Comparison of ENCODE assay signal across 28 mouse cellular contexts in the genomic region with DNA sequence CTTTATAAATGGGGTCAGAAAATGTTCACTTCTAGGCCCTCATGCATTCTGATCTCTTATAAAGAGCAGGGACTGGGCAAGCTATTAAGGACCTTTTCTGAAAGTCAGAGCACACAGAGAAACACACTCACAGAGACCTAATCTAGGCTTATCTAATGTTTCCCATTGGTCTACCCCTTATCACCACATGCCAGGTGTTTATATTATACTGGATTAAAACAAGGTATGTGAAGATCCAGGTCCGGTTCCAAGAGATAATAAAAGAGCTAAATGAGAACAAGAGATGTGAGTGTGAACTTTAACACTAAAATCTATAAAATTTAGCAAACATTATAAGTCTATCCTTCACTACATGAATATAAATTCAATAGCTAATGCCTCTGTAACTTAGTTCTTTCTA.
"Had no signal": no experiment of that assay in that cellular context is flagged by ENCODE, and none has a peak within 500 bp of the region (broad histone marks: within the 10 kb centered on the region; RNA-seq: fewer than 3 reads in every experiment).

No protein-coding gene starts in this region.

- H3K36me3 ChIP-seq: embryonic facial prominence, embryonic 10.5 days; embryonic facial prominence, embryonic 12.5 days; embryonic facial prominence, embryonic 13.5 days; embryonic facial prominence, embryonic 15.5 days; forebrain, embryonic 10.5 days; forebrain, embryonic 12.5 days; forebrain, embryonic 15.5 days had no signal

- DNase-seq: cerebellum, adult 8-10 months; cerebellum, adult 9-10 months; cerebellum, adult 9-11 months; cerebellum, postnatal 10 days; cerebellum, postnatal 14 days; cerebellum, postnatal 25 days; cerebellum, postnatal 36 days; embryo, embryonic 11 days; forebrain, postnatal 0 days; gastrocnemius, adult 2 months; gastrocnemius, postnatal 10 days; gastrocnemius, postnatal 14 days; gastrocnemius, postnatal 25 days; gastrocnemius, postnatal 36 days; heart, adult 11 months; heart, adult 18-20 months; heart, adult 2 months had no signal

- H3K4me3 ChIP-seq: embryonic facial prominence, embryonic 10.5 days; embryonic facial prominence, embryonic 12.5 days; embryonic facial prominence, embryonic 13.5 days; embryonic facial prominence, embryonic 15.5 days; erythroblast, embryonic 14.5 days; forebrain, embryonic 10.5 days; forebrain, embryonic 12.5 days; forebrain, embryonic 13.5 days; forebrain, embryonic 15.5 days; gastrocnemius, adult 2 months; heart, adult 2 months had no signal

- H3K9me3 ChIP-seq: embryonic facial prominence, embryonic 10.5 days; embryonic facial prominence, embryonic 12.5 days; embryonic facial prominence, embryonic 13.5 days; embryonic facial prominence, embryonic 15.5 days; forebrain, embryonic 10.5 days; forebrain, embryonic 12.5 days; forebrain, embryonic 13.5 days; forebrain, embryonic 15.5 days had no signal

- ATAC-seq: forebrain, embryonic 13.5 days; forebrain, embryonic 14.5 days; forebrain, embryonic 15.5 days; forebrain, embryonic 16.5 days; forebrain, postnatal 0 days had no signal

- H3K27me3 ChIP-seq: embryonic facial prominence, embryonic 12.5 days; embryonic facial prominence, embryonic 13.5 days; embryonic facial prominence, embryonic 15.5 days; forebrain, embryonic 12.5 days; forebrain, embryonic 13.5 days; forebrain, embryonic 15.5 days had no signal

- H3K9ac ChIP-seq: embryonic facial prominence, embryonic 12.5 days; embryonic facial prominence, embryonic 13.5 days; embryonic facial prominence, embryonic 15.5 days; forebrain, embryonic 12.5 days; forebrain, embryonic 13.5 days; forebrain, embryonic 15.5 days; forebrain, postnatal 0 days had no signal

- H3K27ac ChIP-seq: embryonic facial prominence, embryonic 10.5 days; embryonic facial prominence, embryonic 12.5 days; embryonic facial prominence, embryonic 13.5 days; embryonic facial prominence, embryonic 15.5 days; forebrain, embryonic 10.5 days; forebrain, embryonic 12.5 days; forebrain, embryonic 13.5 days; forebrain, embryonic 15.5 days; gastrocnemius, adult 2 months; heart, adult 2 months had no signal

- H3K4me1 ChIP-seq: embryonic facial prominence, embryonic 10.5 days; embryonic facial prominence, embryonic 12.5 days; embryonic facial prominence, embryonic 13.5 days; embryonic facial prominence, embryonic 15.5 days; forebrain, embryonic 10.5 days; forebrain, embryonic 12.5 days; forebrain, embryonic 13.5 days; forebrain, embryonic 15.5 days had no signal

- H3K4me2 ChIP-seq: embryonic facial prominence, embryonic 12.5 days; embryonic facial prominence, embryonic 13.5 days; embryonic facial prominence, embryonic 15.5 days; forebrain, embryonic 12.5 days; forebrain, embryonic 13.5 days; forebrain, embryonic 15.5 days had no signal
